Mouse (Mus musculus) bone marrow, adult 2 months (tissue): ENCODE results near the gene Gm20219.

ENCODE experiments used
- CTCF ChIP-seq: fragments of 200-500 bp; IDR thresholded peaks from 2 replicates; pipeline ENCODE4 v1.5.1; 2011; ENCODE audit warnings: low read length, control low read depth; ENCODE audit not compliant: control insufficient read depth, insufficient read depth
- POLR2A ChIP-seq: fragments of 200-500 bp; IDR thresholded peaks from 2 replicates; pipeline ENCODE4 v1.6.1; 2011; ENCODE audit warnings: low read depth, mild to moderate bottlenecking, control low read depth, low read length, borderline replicate concordance; ENCODE audit not compliant: control insufficient read depth

GRCm38 (mm10) chr17:56570287-56570686 is 16.1 kb upstream of the Gm20219 start:
- TF ChIP-seq POLR2A = no peak
- no peak for TF ChIP-seq CTCF
